Mouse (Mus musculus) 3T3-L1 (cell line): ENCODE data around the gene Pds5a.
"Not testable (repeated sequence)": the region's sequence is repeated elsewhere in the genome, so short reads cannot be mapped to it uniquely, and the experiment has no call there.

Experiments used
- DNase-seq: peaks from one replicate; pipeline ENCODE4 v3.0.0-alpha.2; 2015; ENCODE audit warnings: low read depth, low spot score

Gene Pds5a

GRCm38 (mm10) chr5:65696821-65697485 is 1.1 kb downstream of the Pds5a start:
- peak; percentile 96 for DNase-seq

GRCm38 (mm10) chr5:65694076-65694475 is 4.0 kb downstream of the Pds5a start:
- not testable (repeated sequence) for DNase-seq

GRCm38 (mm10) chr5:65693018-65693417 is 5.1 kb downstream of the Pds5a start:
- DNase-seq, result no peak

GRCm38 (mm10) chr5:65688806-65689205 is 9.3 kb downstream of the Pds5a start:
- no peak for DNase-seq

GRCm38 (mm10) chr5:65686806-65687205 is 11.3 kb downstream of the Pds5a start:
- DNase-seq, result no peak

GRCm38 (mm10) chr5:65678826-65679225 is 19.2 kb downstream of the Pds5a start:
- no peak for DNase-seq

- no peak for DNase-seq
Observed at GRCm38 (mm10) chr5:65672162-65672561, 25.9 kb downstream of the Pds5a start.

- peak; percentile 30 for DNase-seq
Observed at GRCm38 (mm10) chr5:65667644-65668043, 30.4 kb downstream of the Pds5a start.

GRCm38 (mm10) chr5:65665370-65665769 is 32.7 kb downstream of the Pds5a start:
- peak; percentile 17 for DNase-seq

- DNase-seq, result no peak
Observed at GRCm38 (mm10) chr5:65661958-65662357, 36.1 kb downstream of the Pds5a start.

- DNase-seq, result no peak
Observed at GRCm38 (mm10) chr5:65653786-65654185, 44.3 kb downstream of the Pds5a start.

- DNase-seq, result peak; percentile 96
Observed at GRCm38 (mm10) chr5:65638896-65639295, 59.2 kb downstream of the Pds5a start.

- DNase-seq, result no peak
Observed at GRCm38 (mm10) chr5:65624340-65624739, 73.7 kb downstream of the Pds5a start.

- DNase-seq, result no peak
Observed at GRCm38 (mm10) chr5:65613152-65613924, 84.7 kb downstream of the Pds5a start.

- no peak for DNase-seq
Observed at GRCm38 (mm10) chr5:65610541-65610940, 87.5 kb downstream of the Pds5a start.

- DNase-seq, result no peak
Observed at GRCm38 (mm10) chr5:65609769-65610168, 88.3 kb downstream of the Pds5a start.

GRCm38 (mm10) chr5:65606820-65607219 is 91.3 kb downstream of the Pds5a start:
- no peak for DNase-seq

GRCm38 (mm10) chr5:65599681-65600080 is 98.4 kb downstream of the Pds5a start:
- no peak for DNase-seq

GRCm38 (mm10) chr5:65592421-65592820 is 105.7 kb downstream of the Pds5a start:
- DNase-seq, result no peak

GRCm38 (mm10) chr5:65590199-65590598 is 107.9 kb downstream of the Pds5a start:
- no peak for DNase-seq

GRCm38 (mm10) chr5:65586291-65586690 is 111.8 kb downstream of the Pds5a start:
- no peak for DNase-seq

- DNase-seq, result peak; percentile 52
Observed at GRCm38 (mm10) chr5:65578545-65578944, 119.5 kb downstream of the Pds5a start.

GRCm38 (mm10) chr5:65575896-65576295 is 122.2 kb downstream of the Pds5a start:
- DNase-seq, result no peak
